Mouse (Mus musculus): ENCODE data around the gene Mei1. TPM values are rescaled to one million over a fixed set of nuclear protein-coding genes. Genes with fewer than 3 reads are reported as not detected.

Mei1 gene
- not detected in 2 replicates for polyA plus RNA-seq (2015; fragmentation: Nextera tagmentation; extraction: Ambion mirVana)

DNA sequence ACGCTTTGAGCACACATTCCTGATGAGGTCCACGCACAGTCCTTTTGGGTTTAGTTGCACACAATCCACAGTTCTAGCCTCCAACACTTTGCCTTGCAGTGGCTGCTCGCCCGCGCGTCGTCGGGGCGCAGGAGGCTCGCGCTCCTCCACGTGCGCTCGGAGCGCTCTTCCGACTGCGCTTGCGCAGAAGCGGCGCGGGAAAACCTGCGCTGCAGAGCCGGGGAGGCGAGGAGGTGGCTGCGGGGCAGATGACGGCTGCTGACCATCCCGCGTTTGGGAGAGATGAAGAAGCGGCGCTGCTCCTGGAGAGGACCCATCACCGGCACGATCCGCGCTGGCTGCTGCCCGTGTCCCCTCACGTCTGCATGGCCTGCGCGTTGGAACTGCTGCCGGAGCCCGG, at the start of gene Mei1:
Gene Mei1 (plus strand): TSS at position 99 of the 400 bp plus-strand sequence.
- Histone ChIP-seq H3K36me3 (ENCODE audit: control insufficient read depth, insufficient read depth) (no peaks in the 10 kb centered on the region), H3K27ac (ENCODE audit: low read depth, low read length) (no peak within 1 kb of the TSS), H3K4me1 (replicated peaks; ENCODE audit: control insufficient read depth, insufficient read depth, low read length) (no peaks in the 10 kb centered on the region), H3K4me2 (replicated peaks; ENCODE audit: low read depth) (no peak within 1 kb of the TSS), H3K9ac (ENCODE audit: low read depth, low read length) (no peak within 1 kb of the TSS), H3K4me3 (ENCODE audit: low read depth, low read length) (no peak within 1 kb of the TSS), H3K27me3 (replicated peaks; ENCODE audit: control insufficient read depth, insufficient read depth, low read length) (peaks cover 53% of the 10 kb centered on the region), H3K9me3 (ENCODE audit: control insufficient read depth) (no peaks in the 10 kb centered on the region)
- 20% methylated on average over 39 of the region's 40 CpGs for WGBS
- TF ChIP-seq CTCF (IDR thresholded peaks at IDR 0.05; ENCODE audit: low read depth) = no peak
- ATAC-seq = no peak

DNA sequence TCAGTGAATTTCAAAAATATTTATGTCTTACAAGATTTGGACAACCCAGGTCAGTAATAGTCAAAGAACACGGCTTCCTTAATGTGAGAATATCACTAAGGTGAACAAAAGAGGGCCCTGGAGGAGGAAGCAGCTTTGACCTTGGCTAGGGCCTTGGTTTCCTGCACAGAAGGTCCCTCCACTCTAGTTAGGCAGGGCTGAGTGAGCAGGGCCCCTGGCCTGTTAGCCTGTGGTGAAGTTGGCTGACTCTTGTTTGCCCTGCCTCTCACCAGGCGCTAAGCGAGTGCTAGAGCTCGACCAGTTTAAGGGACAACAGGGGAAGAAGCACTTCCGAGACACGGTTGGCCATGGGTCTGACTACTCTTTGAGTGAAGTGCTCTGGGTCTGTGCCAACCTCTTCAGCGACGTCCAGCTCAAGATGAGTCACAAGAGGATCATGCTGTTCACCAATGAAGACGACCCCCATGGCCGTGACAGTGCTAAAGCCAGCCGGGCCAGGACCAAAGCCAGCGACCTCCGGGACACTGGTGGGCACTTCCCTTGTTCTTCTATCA, 47.2 kb upstream of the Mei1 start:
- H3K4me1 ChIP-seq (replicated peaks; ENCODE audit: control insufficient read depth, insufficient read depth, low read length) = no peaks in the 10 kb centered on the region
- ATAC-seq = no peak
- no peak overlapping the region for H3K27ac ChIP-seq (ENCODE audit: low read depth, low read length)
- H3K4me2 ChIP-seq (replicated peaks; ENCODE audit: low read depth) = no peak overlapping the region
- 79% methylated on average over 13 of the region's 13 CpGs for WGBS
- no peaks in the 10 kb centered on the region for H3K27me3 ChIP-seq (replicated peaks; ENCODE audit: control insufficient read depth, insufficient read depth, low read length)
- no peak overlapping the region for H3K9ac ChIP-seq (ENCODE audit: low read depth, low read length)
- H3K36me3 ChIP-seq (ENCODE audit: control insufficient read depth, insufficient read depth) = peaks cover 44% of the 10 kb centered on the region
- no peak for TF ChIP-seq CTCF (IDR thresholded peaks at IDR 0.05; ENCODE audit: low read depth)
- H3K4me3 ChIP-seq (ENCODE audit: low read depth, low read length) = no peak overlapping the region
- no peaks in the 10 kb centered on the region for H3K9me3 ChIP-seq (ENCODE audit: control insufficient read depth)

DNA sequence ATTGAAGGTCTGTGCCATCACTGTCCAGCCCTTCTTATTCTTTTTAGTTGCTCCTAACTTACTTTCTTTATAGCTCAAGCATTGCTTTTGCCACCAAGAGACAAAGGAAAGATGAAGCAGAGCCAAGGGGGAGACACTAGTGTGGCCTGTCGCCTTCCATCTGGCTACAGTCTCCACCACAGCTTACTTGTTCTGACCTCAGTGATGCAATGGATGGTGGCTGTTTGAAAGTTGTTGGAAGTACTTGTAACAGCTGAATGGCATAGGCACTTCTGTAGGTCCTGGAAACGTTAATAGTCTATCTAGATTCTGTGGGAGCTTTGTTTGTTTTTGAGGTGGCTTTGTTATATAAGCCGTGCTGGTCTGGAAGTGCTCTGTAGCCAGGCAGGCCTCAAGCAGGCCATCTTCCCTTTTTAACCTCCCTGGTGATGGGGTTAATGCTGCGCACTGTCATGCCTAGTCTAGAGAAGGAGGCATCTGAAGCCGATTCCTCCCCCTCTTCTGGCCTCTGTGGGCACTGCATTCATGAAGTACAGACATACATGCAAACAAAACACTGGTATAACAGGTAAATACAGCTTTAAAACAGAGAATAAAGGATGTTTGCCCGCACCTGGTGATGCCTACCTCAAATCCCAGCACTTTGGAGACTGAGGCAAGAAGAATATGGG, 45.7 kb upstream of the Mei1 start:
- 86% methylated on average over 6 of the region's 6 CpGs for WGBS
- Histone ChIP-seq H3K4me1 (replicated peaks; ENCODE audit: control insufficient read depth, insufficient read depth, low read length) (no peaks in the 10 kb centered on the region), H3K36me3 (ENCODE audit: control insufficient read depth, insufficient read depth) (peaks cover 55% of the 10 kb centered on the region), H3K4me2 (replicated peaks; ENCODE audit: low read depth) (no peak overlapping the region), H3K27ac (ENCODE audit: low read depth, low read length) (no peak overlapping the region), H3K9ac (ENCODE audit: low read depth, low read length) (no peak overlapping the region), H3K9me3 (ENCODE audit: control insufficient read depth) (no peaks in the 10 kb centered on the region), H3K4me3 (ENCODE audit: low read depth, low read length) (no peak overlapping the region), H3K27me3 (replicated peaks; ENCODE audit: control insufficient read depth, insufficient read depth, low read length) (no peaks in the 10 kb centered on the region)
- no peak for ATAC-seq
- no peak; the same call in 1 of the 2 replicates for TF ChIP-seq CTCF (IDR thresholded peaks at IDR 0.05; ENCODE audit: low read depth)

DNA sequence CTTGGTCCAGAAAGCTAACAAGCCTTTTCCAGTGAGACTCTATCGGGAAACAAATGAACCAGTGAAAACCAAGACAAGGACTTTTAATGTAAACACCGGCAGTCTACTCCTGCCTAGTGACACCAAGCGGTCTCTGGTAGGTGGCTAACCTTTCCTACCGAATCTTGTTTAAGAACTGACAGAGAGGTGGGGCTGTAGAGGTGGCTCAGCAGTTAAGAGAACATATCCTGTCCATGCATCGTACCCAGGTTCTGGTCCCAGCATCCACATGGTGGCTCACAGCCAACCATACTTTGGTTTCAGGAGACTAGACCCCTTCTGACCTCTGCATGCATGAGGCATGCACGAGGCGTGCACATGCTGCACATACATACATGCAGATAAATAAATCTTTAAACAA, 42.5 kb upstream of the Mei1 start:
- Histone ChIP-seq H3K27me3 (replicated peaks; ENCODE audit: control insufficient read depth, insufficient read depth, low read length) (no peaks in the 10 kb centered on the region), H3K36me3 (ENCODE audit: control insufficient read depth, insufficient read depth) (peaks cover 79% of the 10 kb centered on the region), H3K27ac (ENCODE audit: low read depth, low read length) (no peak overlapping the region)

DNA sequence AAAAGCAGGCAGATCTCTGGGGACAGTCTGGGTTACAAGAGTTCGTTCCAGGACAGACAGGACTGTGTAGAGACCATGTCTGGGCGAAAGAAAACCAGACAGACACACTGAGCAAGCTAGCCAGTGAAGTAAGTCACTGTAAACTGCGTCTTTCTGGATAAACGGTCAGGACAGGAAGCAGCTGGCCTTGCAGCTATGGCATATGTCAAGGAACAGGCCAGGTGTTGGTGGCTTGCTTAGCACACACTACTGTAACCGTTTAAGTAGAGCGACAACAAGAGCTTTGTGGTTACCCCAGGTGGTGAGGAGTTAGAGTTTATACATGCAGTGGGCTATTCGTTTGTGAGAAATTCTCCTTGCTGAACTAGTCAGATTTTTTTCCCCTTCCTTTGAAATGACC, 42.1 kb upstream of the Mei1 start:
- no peaks in the 10 kb centered on the region for H3K9me3 ChIP-seq (ENCODE audit: control insufficient read depth)
- H3K27me3 ChIP-seq (replicated peaks; ENCODE audit: control insufficient read depth, insufficient read depth, low read length) = no peaks in the 10 kb centered on the region
- WGBS = 76% methylated on average over 7 of the region's 7 CpGs
- no peak for ATAC-seq
- TF ChIP-seq CTCF (IDR thresholded peaks at IDR 0.05; ENCODE audit: low read depth) = no peak
- no peak overlapping the region for H3K9ac ChIP-seq (ENCODE audit: low read depth, low read length)
- no peak overlapping the region for H3K27ac ChIP-seq (ENCODE audit: low read depth, low read length)
- H3K4me1 ChIP-seq (replicated peaks; ENCODE audit: control insufficient read depth, insufficient read depth, low read length) = no peaks in the 10 kb centered on the region
- H3K36me3 ChIP-seq (ENCODE audit: control insufficient read depth, insufficient read depth) = peaks cover 78% of the 10 kb centered on the region
- H3K4me2 ChIP-seq (replicated peaks; ENCODE audit: low read depth) = no peak overlapping the region
- no peak overlapping the region for H3K4me3 ChIP-seq (ENCODE audit: low read depth, low read length)

More for the DNA sequence above, 42.5 kb upstream of the Mei1 start:
- H3K9me3 ChIP-seq (ENCODE audit: control insufficient read depth) = no peaks in the 10 kb centered on the region
- 86% methylated on average over 7 of the region's 7 CpGs for WGBS
- no peak overlapping the region for H3K4me2 ChIP-seq (replicated peaks; ENCODE audit: low read depth)
- H3K4me3 ChIP-seq (ENCODE audit: low read depth, low read length) = no peak overlapping the region
- no peak for TF ChIP-seq CTCF (IDR thresholded peaks at IDR 0.05; ENCODE audit: low read depth)
- H3K4me1 ChIP-seq (replicated peaks; ENCODE audit: control insufficient read depth, insufficient read depth, low read length) = no peaks in the 10 kb centered on the region
- no peak overlapping the region for H3K9ac ChIP-seq (ENCODE audit: low read depth, low read length)
- no peak for ATAC-seq

DNA sequence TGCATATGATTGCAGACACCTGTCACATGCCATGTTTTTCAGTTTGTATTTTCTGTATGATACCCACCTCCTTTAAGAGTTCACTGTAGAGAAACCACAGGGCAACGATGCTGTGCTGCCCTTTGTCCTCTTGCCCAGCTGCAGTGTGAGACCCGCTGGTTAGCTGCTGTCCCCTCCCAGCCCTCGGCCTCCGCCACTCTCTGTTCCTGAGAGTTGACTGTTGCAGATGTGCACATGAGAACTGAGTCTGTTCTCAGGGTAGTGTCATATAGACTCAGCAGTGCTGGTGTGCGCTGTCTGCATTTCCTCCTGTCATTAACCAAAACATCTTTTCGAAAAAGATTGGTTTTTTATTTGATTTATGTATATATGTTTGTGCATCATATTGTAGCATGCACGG, 37.4 kb upstream of the Mei1 start:
- no peak for TF ChIP-seq CTCF (IDR thresholded peaks at IDR 0.05; ENCODE audit: low read depth)
- Histone ChIP-seq H3K4me1 (replicated peaks; ENCODE audit: control insufficient read depth, insufficient read depth, low read length) (no peaks in the 10 kb centered on the region), H3K9ac (ENCODE audit: low read depth, low read length) (no peak overlapping the region), H3K27ac (ENCODE audit: low read depth, low read length) (no peak overlapping the region), H3K36me3 (ENCODE audit: control insufficient read depth, insufficient read depth) (peaks cover 49% of the 10 kb centered on the region), H3K4me3 (ENCODE audit: low read depth, low read length) (no peak overlapping the region), H3K4me2 (replicated peaks; ENCODE audit: low read depth) (no peak overlapping the region), H3K9me3 (ENCODE audit: control insufficient read depth) (no peaks in the 10 kb centered on the region), H3K27me3 (replicated peaks; ENCODE audit: control insufficient read depth, insufficient read depth, low read length) (no peaks in the 10 kb centered on the region)
- no peak for ATAC-seq
- WGBS = 87% methylated on average over 7 of the region's 7 CpGs
